Mouse (Mus musculus) MEL (cell line): ENCODE results near the gene Zfp3.

Experiments
- CTCF ChIP-seq, 3 experiments: IDR thresholded peaks in 2 of 3; conservative IDR thresholded peaks in 1 of 3; 2 replicates each; pipeline ENCODE4 v1.5.1; 2011 to 2012; ENCODE audit warnings: low read length in 3 of 3, low read depth in 2 of 3, mild to moderate bottlenecking in 2 of 3, improper control_type of control experiment in 1 of 3, inconsistent platforms in 1 of 3, mixed read lengths in 1 of 3, moderate library complexity in 1 of 3; ENCODE audit not compliant: control insufficient read depth in 1 of 3, insufficient read depth in 1 of 3, poor library complexity in 1 of 3, severe bottlenecking in 1 of 3
- EP300 ChIP-seq, 2 experiments: IDR thresholded peaks; 2 replicates each; pipeline ENCODE4 v1.6.1; 2011; ENCODE audit warnings: improper control_type of control experiment in 2 of 2, low read length in 2 of 2, low read depth in 1 of 2, mild to moderate bottlenecking in 1 of 2
- ETS1 ChIP-seq: IDR thresholded peaks from 2 replicates; pipeline ENCODE4 v1.6.1; 2012; ENCODE audit warnings: low read depth, mild to moderate bottlenecking, inconsistent platforms, low read length, improper control_type of control experiment, moderate library complexity
- MXI1 ChIP-seq: IDR thresholded peaks from 2 replicates; pipeline ENCODE4 v1.6.1; 2011; ENCODE audit warnings: mild to moderate bottlenecking, low read depth, low read length, improper control_type of control experiment
- NELFE ChIP-seq: IDR thresholded peaks from 2 replicates; pipeline ENCODE4 v1.6.1; 2011; ENCODE audit warnings: low read depth, low read length, improper control_type of control experiment
- TAL1 ChIP-seq: IDR thresholded peaks from 2 replicates; pipeline ENCODE4 v1.6.1; 2012; ENCODE audit warnings: mild to moderate bottlenecking, inconsistent platforms, low read length, moderate library complexity, mixed read lengths
- TBP ChIP-seq: IDR thresholded peaks from 2 replicates; pipeline ENCODE4 v1.8.0; 2011; ENCODE audit warnings: low read depth, low read length, improper control_type of control experiment

- TF ChIP-seq ETS1 (no peak), MXI1 (no peak), EP300 (IDR thresholded peaks at IDR 0.05; ENCODE audit: low read depth in 1 of 2, low read length in 2 of 2) (no peak), NELFE (no peak), TBP (no peak), TAL1 (no peak), CTCF (IDR thresholded peaks at IDR 0.05 in 2 of 3, conservative IDR thresholded peaks at IDR 0.05 in 1 of 3; ENCODE audit: control insufficient read depth in 1 of 3, insufficient read depth in 1 of 3, low read depth in 2 of 3, low read length in 3 of 3, poor library complexity in 1 of 3, severe bottlenecking in 1 of 3) (peak; percentile 32 to 55 (median 50))
Measured at GRCm38 (mm10) chr11:70726585-70726984, 37.4 kb upstream of the Zfp3 start.
